Mouse (Mus musculus) lung, postnatal 0 days (tissue): ENCODE measurements around the gene Slc38a1.

Experiments used
- CTCF ChIP-seq: IDR thresholded peaks from 2 replicates; pipeline ENCODE4 v1.5.1; 2016; ENCODE audit warnings: antibody characterized with exemption, mild to moderate bottlenecking
- EP300 ChIP-seq: IDR thresholded peaks from 2 replicates; pipeline ENCODE4 v1.6.1; 2016; ENCODE audit warnings: antibody characterized with exemption, mild to moderate bottlenecking, control low read depth

DNA sequence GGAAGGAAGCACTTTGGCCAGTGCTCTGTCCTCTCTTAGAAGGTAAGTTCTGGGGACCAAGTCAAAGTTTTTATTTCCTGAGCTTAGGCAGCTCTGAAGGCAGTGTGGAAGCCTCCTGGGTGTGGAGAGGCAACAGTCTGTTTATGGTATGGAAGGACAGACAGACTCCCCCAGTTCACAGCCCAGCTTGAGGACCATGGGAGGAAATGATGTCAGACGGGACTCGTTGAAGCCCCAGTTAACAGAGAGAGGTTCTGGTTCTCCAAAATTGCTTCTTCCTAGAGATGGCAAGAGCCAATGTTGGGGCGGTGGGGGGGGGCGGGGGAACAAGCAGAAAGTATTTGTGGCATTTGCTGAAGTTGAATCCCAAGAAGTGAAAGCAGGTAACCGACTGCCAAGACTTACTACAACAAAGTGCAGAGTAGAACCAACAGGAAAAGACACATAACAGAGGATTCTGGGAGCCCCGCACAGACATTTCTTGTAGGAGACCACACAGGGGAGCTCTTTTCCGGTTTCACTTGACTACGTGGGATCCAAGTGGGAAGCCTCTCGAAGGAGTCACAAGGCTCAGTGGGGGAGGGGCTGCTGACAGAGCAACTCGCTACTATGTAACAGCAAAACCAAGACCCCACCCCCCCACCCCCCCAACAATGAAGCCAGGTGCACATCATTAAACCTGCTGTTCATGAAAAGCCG lies 41.6 kb upstream of the Slc38a1 start:
- peak; percentile 17; the same call in 1 of the 2 replicates for TF ChIP-seq EP300
- peak; percentile 38 for TF ChIP-seq CTCF
